Mouse (Mus musculus): Measurements from ENCODE around the gene Tmem229a.

DNA sequence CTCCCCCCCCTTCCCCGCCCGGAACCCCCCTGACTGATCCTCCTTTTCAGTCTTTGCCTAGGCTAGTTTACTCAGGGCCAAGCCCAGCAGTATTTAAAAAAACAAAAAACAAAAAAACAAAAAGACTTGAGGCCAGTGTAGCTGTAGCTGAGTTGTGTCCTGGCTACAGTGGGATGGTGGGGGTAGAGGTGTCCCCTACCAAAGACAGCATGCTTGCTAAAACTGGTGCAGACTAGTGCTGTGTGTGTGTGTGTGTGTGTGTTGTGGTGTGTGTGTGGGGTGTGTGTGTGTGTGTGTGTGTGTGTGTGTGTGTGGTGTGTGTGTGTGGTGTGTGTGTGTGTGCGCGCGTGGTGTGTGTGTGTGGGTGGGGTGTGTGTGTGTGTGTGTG, 483 bp upstream of the Tmem229a start:
- TF ChIP-seq CTCF (IDR thresholded peaks at IDR 0.05; ENCODE audit: low read depth): no peak
- no peak for TF ChIP-seq EP300 (IDR thresholded peaks at IDR 0.05; ENCODE audit: low read depth)

Data from liver, postnatal 0 days (tissue).